Mouse (Mus musculus) small intestine, adult 2 months (tissue): Measurements from ENCODE around the gene Gm37240. TPM values are rescaled to one million over a fixed set of nuclear protein-coding genes. Genes with fewer than 3 reads are reported as not detected.

Source experiments
- H3K27ac ChIP-seq: fragments of 200-500 bp; 2 replicates; pipeline ENCODE4 v1.5.1; 2012; ENCODE audit warnings: low read depth, low read length, control low read depth, inconsistent platforms; ENCODE audit not compliant: insufficient read depth
- H3K27me3 ChIP-seq: fragments of 200-500 bp; 2 replicates; pipeline ENCODE4 v1.6.1; 2012; ENCODE audit warnings: mild to moderate bottlenecking, moderate library complexity, low read length, inconsistent platforms; ENCODE audit not compliant: control insufficient read depth, insufficient read depth
- H3K36me3 ChIP-seq: fragments of 200-500 bp; 2 replicates; pipeline ENCODE4 v1.6.1; 2012; ENCODE audit warnings: mild to moderate bottlenecking, low read length, control low read depth, inconsistent platforms; ENCODE audit not compliant: control insufficient read depth, insufficient read depth
- H3K4me1 ChIP-seq: fragments of 200-500 bp; 2 replicates; pipeline ENCODE4 v1.6.1; 2012; ENCODE audit warnings: low read length, inconsistent platforms, mixed read lengths; ENCODE audit not compliant: control insufficient read depth, insufficient read depth, insufficient read length
- H3K4me3 ChIP-seq: fragments of 200-500 bp; 2 replicates; pipeline ENCODE4 v1.5.1; 2012; ENCODE audit warnings: low read depth, mild to moderate bottlenecking, control low read depth, inconsistent platforms, low read length, moderate library complexity
- CTCF ChIP-seq: fragments of 200-500 bp; IDR thresholded peaks from 2 replicates; pipeline ENCODE4 v1.5.1; 2012; ENCODE audit warnings: low read depth, mild to moderate bottlenecking, control low read depth, inconsistent platforms, low read length, moderate library complexity, mixed read lengths; ENCODE audit not compliant: insufficient replicate concordance, insufficient read length; ENCODE audit errors: extremely low read depth
- POLR2A ChIP-seq: fragments of 200-500 bp; IDR thresholded peaks from 2 replicates; pipeline ENCODE4 v1.6.1; 2012; ENCODE audit warnings: low read depth, mild to moderate bottlenecking, control low read depth, inconsistent platforms, low read length, moderate library complexity
- WGBS: fragments of 180-500 bp; shearing (Covaris S2); methylation state at CpG from one replicate; pipeline ENCODE4 v1.1.7; 2018; 5-methylcytosine and 5-hydroxymethylcytosine counted together
- polyA plus RNA-seq: library from polyadenylated mRNA; depleted of rRNA; stranded (reverse); fragments of >200 nt; gene quantifications from 2 replicates; pipeline ENCODE4 v1.2.3, GENCODE M21; 2012

Gene Gm37240
- polyA plus RNA-seq, 1 experiment, result 58.2 TPM

DNA sequence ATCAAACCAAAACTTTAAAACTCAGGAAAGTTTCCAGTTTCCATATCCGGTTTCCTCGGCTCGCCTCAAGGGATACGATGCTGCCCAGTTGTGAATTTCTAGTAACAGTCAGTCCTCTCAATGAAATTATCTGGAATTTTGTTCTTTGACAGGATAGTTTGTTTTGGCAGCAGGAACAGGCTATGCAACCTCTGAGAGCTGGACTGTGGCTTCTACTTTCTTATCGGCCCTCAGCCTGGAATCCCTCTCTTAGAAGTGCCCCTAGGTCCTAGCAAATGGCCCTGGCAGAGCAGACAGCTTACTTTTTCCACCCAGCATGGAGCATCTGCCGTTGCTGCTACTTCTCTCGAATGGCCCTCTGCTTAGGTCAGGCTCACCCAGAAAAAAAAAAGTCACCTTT is 755.4 kb downstream of the Gm37240 start:
- H3K36me3 ChIP-seq, result no peaks in the 10 kb centered on the region
- H3K4me3 ChIP-seq, result no peak overlapping the region
- H3K27me3 ChIP-seq, result no peaks in the 10 kb centered on the region
- peaks cover 3% of the 10 kb centered on the region; the same call in 1 of the 2 replicates for H3K4me1 ChIP-seq
- H3K27ac ChIP-seq, result no peak overlapping the region
- TF ChIP-seq POLR2A (no peak), CTCF (no peak)
- 78% methylated on average over 7 of the region's 7 CpGs for WGBS

DNA sequence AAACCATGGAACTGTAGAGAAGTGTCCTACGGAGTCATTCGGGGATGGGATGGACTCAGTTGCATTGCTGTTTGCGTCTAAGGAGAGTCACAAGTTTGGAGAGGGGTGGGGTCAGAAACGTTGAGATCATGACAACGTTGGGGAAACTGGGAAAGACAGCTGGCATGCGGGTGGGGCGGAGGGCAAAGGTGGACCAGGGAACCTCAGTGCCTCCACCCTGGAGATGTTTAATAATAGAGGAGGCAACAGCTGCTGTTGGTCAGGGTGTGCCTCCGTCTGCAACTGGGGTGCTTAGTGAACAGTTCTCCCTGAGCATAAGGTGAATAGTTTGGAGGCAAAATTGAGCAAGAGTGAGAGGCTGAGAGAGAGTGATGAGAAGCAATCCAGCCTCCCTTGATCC is 758.8 kb downstream of the Gm37240 start:
- H3K27ac ChIP-seq, result no peak overlapping the region
- no peak overlapping the region for H3K4me3 ChIP-seq
- H3K27me3 ChIP-seq, result no peaks in the 10 kb centered on the region
- 48% methylated on average over 8 of the region's 8 CpGs for WGBS
- TF ChIP-seq CTCF (no peak), POLR2A (no peak)
- H3K4me1 ChIP-seq, result peaks cover 3% of the 10 kb centered on the region; the same call in 1 of the 2 replicates
- H3K36me3 ChIP-seq, result no peaks in the 10 kb centered on the region

DNA sequence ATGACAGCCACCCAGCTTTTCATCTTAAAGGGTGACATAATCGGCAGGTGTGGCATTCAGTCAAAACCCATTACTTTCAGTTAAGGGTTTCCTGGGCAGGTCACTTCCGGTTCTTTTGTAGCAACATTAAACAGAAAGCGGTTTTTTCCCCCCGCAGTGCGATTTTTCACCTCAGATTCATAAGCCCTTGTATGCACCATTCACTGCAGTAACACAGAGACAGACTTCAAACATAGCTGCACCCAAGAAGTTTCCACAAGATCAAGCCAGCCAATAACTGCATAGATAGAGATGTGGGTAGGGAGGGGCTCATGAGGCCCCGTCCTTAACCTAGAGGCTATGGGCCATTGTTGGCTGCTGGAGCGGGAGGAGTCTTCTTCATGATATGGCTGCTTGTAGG is 760.3 kb downstream of the Gm37240 start:
- Histone ChIP-seq H3K36me3 (no peaks in the 10 kb centered on the region), H3K27me3 (no peaks in the 10 kb centered on the region), H3K4me1 (peaks cover 3% of the 10 kb centered on the region; the same call in 1 of the 2 replicates), H3K27ac (no peak overlapping the region), H3K4me3 (no peak overlapping the region)
- TF ChIP-seq POLR2A (no peak), CTCF (no peak)
- 62% methylated on average over 7 of the region's 7 CpGs for WGBS

DNA sequence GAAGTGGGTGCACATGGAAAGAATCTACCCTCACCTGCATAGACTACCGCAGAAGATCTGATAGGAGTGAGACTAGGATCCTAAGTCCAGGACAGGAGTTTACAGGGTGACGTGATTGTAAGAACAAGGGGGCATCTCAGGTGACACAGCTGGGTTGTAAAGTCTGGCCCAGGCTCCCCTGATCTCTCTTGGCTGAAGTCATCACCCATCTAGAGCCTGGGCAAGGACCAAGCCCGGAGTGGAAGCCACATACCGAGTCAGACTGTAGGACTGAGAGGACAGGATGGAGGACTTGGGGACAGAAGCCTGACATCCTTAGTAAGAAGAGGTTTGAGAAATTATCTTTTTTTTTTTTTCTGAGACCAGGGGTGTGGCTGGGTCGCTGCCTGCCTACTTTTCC is 761.8 kb downstream of the Gm37240 start:
- peaks cover 3% of the 10 kb centered on the region; the same call in 1 of the 2 replicates for H3K4me1 ChIP-seq
- TF ChIP-seq POLR2A (no peak), CTCF (no peak)
- no peak overlapping the region for H3K27ac ChIP-seq
- no peaks in the 10 kb centered on the region for H3K36me3 ChIP-seq
- 45% methylated on average over 5 of the region's 5 CpGs for WGBS
- no peaks in the 10 kb centered on the region for H3K27me3 ChIP-seq
- H3K4me3 ChIP-seq, result no peak overlapping the region

DNA sequence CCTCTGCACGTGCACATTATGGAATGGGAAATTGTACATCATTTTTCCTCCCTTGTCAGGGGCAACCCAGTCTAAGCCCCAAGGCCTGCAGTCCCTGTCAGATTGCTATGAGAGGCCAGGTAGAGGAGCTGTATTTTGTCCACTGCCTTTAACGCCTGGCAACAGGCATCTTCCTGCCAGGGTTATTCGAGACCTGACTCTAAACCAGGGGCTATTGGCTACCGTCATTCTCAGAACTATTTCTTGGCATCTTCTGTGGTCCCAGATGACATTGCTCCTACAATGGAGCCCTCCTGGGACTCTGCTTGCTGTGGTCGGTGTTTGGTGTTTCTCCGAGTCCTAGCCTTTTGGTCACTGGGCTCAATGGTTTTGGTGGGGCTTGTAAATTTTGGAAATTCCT is 762.4 kb downstream of the Gm37240 start:
- Histone ChIP-seq H3K4me3 (no peak overlapping the region), H3K36me3 (no peaks in the 10 kb centered on the region), H3K4me1 (peaks cover 3% of the 10 kb centered on the region; the same call in 1 of the 2 replicates), H3K27me3 (no peaks in the 10 kb centered on the region), H3K27ac (no peak overlapping the region)
- TF ChIP-seq CTCF, result no peak
- TF ChIP-seq POLR2A, result no peak
- WGBS, result 84% methylated on average over 6 of the region's 6 CpGs

DNA sequence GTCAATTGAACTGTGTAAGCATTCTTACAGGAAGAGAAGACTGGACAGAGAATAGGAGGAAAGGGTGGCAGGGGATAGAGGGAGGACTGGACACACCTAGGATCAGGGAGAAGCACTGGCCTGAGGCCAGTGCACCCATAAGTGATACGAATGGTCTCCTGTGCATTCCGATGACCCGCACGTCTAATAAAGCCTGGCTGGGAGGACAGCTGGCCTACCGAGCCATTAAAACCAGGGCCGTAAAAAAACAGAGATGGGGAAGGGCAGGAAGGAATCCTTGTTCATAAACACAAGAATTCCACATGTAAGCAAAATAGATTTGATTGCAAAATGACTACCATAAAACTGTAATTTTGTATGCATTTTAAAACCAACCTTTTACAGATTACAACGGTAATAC is 762.9 kb downstream of the Gm37240 start:
- H3K27me3 ChIP-seq, result no peaks in the 10 kb centered on the region
- WGBS, result 58% methylated on average over 7 of the region's 7 CpGs

DNA sequence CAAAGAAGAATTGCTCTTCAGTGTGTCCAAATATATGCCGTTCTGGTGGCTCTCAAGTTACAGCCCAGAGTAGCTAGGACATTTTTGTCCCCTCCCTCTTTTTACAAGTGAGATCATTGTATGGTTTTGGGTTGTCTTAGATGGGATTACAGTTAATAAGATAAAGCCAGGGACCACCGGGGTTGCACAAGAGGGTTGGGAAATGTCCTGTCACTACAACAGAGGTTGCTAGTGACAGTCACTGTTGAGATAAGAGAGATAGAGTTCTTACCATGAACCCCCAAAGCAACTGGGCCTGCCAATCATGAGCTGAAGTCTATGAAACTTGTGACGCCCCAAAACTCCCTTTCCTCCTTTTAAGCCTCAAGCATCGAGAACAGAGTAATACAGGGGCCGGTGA is 769.6 kb downstream of the Gm37240 start:
- WGBS, result 80% methylated on average over 5 of the region's 5 CpGs
- Histone ChIP-seq H3K27ac (no peak overlapping the region), H3K4me3 (no peak overlapping the region), H3K36me3 (no peaks in the 10 kb centered on the region), H3K27me3 (no peaks in the 10 kb centered on the region), H3K4me1 (no peaks in the 10 kb centered on the region)
- TF ChIP-seq POLR2A, result no peak
- no peak for TF ChIP-seq CTCF

More for the DNA sequence above, 762.9 kb downstream of the Gm37240 start:
- H3K27ac ChIP-seq, result no peak overlapping the region
- TF ChIP-seq CTCF, result no peak
- no peak for TF ChIP-seq POLR2A
- no peak overlapping the region for H3K4me3 ChIP-seq
- H3K36me3 ChIP-seq, result no peaks in the 10 kb centered on the region
- peaks cover 3% of the 10 kb centered on the region; the same call in 1 of the 2 replicates for H3K4me1 ChIP-seq
